Mouse (Mus musculus): Measurements from ENCODE around the gene Hs6st3.

The Hs6st3 gene

DNA sequence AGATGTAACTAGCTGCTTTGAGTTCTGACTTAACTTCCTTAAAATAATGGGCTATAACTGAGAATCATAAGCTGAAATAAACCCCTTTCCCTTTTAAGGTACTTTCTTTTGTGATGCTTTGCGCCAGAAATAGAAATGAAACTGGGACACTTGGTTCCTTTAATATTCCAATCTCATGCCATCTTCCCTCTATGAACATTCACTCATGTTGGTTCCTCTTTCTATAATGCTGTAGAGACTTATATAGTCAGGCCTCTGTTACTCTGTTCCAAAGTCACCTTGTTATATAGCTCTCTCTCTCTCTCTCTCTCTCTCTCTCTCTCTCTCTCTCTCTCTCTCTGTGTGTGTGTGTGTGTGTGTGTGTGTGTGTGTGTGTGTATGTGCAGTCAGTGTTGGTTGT is 504.7 kb downstream of the Hs6st3 start:
- no peak for DNase-seq (ENCODE audit: low spot score)

DNA sequence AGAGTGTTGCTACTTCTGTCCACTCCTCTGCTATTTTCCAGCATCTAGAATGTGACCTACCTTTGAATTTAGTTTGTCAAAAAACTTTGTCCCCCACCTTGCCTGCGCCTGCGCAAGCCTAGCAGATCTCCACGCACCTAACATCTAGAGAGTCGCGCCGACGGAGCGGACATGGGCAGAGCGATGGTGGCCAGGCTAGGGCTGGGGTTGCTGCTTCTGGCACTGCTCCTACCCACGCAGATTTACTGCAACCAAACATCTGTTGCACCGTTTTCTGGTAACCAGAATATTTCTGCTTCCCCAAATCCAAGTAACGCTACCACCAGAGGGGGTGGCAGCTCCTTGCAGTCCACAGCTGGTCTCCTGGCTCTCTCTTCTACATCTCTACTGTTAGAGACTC is 505.7 kb downstream of the Hs6st3 start:
- no peak for DNase-seq (ENCODE audit: low spot score)

DNA sequence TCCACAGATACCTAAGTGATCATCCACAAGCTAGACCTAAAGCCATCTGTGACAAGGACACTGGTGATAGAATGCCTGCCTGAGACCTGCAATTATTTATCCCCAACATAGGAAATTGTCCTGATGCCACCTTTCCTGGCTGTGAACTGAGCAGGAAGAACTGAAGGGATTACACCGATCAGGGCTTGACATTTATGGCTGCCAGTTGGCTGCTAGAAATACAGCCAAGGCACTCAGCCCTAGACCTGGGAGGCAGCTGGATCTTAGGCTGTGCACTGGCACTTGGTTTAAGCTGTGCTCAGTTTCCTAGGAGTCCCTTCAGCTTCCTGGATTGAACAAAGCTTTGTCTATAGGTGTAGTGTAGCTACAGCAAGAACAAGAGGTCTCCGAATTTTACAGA is 518.8 kb downstream of the Hs6st3 start:
- DNase-seq (ENCODE audit: low spot score), result no peak

DNA sequence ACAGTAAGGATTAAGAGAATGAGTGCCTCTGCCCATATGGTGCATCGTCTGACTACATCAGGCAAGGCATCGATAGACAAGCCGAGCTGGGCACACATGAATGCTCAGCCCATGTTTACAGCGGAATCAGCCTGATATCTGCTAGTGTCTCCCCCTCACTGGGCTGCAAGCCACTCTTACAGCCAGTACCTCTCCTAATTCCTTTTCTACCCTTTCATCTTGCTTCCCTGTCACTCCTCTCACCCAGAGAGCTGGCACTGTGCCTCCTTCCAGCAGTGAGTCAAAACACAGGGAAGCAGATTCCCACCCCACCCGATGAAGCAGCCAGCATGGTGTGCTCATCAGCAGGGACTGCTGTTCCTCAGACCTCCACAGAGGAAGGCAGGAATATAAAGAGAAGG is 527.6 kb downstream of the Hs6st3 start:
- DNase-seq (ENCODE audit: low spot score), result peak; percentile 55

DNA sequence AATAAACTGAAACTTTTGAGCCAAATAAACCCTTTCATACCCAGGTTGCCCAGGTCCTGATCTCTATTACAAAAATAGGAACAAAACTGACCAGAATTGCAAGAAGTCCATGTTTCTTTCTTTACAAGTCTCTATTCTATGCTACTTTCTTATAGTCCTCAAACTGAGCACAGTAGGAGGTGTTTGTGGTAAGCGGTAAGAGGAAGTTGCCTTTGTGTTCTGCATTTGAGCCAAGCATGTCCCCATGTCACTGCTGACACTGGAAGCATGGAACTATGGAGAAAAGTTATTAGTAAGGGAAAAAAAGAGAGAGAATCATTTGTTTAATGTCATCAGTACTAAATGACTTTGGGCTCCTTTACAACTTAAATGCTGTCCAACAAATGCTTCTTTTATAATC is 529.3 kb downstream of the Hs6st3 start:
- no peak for DNase-seq (ENCODE audit: low spot score)

DNA sequence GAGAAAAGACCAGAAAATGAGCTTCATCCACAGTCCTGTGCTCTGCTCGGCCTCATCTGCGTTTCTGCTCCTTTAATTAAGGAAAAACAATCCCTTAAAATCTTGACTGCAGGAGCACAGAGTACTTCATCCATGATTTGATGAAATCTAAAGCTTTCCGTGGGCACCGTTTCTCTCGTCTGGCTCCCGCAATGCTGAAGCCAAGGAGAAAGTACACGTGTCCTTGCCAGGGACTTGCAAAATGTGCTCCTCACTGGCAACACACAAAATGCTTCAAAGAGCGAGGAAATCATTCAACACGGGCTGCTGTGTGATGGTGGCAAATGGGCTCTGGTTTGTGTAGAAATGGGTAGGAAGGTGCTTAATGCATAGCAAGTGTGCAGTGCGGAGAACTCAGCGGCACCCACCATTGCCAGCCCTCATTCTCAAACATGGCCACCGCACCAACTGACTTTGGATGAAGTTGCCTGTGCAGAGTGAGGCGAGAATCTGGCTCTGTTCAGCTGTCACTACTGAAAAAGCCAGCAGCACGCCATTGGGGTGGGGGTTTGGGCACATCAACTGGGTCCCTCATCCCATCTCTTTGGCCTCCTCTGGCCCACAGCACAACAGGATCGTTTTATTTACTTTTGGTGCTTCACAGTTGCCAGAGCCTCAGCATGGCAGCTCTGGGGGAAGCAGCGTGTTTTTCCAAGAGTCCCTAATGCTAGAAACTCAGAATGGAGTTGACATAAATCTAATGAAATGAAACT is 532.9 kb downstream of the Hs6st3 start:
- no peak for DNase-seq (ENCODE audit: low spot score)

DNA sequence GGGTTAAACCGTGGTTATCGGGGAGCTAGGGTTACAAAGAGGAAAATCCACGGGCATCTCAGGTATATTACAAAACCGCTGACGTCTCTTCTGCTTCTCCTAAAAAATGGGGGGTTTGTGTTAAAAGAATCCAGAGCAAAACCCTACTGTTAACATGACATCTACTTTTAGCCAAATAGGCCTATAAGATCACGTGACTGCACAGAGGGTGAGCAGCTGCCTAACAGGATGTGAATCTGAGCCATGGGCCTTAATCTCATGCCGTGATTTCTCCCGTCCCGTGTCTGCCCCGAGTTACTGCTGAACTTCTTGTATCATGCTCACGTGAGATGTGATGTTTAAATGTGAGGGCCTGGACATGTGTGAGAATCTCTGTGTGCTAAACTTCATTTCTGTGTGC is 540.4 kb downstream of the Hs6st3 start:
- no peak for DNase-seq (ENCODE audit: low spot score)

DNA sequence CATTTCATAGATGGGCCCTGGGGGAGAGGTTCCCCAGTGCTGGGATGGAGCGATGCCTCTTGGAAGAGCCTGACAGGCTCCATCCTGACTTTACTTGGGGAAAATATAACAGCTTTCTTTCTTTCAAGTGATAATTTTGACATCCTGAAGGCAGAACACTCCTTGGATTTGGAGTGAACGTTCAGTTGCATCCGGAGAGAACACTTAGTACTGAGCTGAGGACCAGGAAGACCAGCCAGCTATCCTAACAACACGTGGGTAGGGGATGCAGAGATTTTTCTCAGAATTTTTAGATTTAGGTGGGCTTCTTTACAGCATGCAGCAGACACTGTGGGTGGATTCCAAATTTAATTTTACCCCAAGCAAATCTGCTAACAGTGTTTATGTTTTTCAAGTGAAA is 541.9 kb downstream of the Hs6st3 start:
- DNase-seq (ENCODE audit: low spot score), result no peak

DNA sequence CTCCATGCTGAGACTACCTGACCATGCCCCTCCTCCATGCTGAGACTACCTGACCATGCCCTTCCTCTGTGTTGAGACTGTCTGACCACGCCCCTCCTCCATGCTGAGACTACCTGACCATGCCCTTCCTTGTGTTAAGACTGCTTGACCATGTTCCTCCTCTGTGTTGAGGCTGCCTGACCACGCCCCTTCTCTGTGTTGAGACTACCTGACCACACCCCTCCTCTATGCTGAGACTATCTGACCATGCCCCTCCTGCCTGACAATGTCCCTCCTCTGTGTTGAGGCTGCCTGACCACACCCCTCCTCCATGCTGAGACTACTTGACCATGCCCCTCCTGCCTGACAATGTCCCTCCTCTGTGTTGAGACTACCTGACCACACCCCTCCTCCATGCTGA is 549.7 kb downstream of the Hs6st3 start:
- DNase-seq (ENCODE audit: low spot score), result no peak

DNA sequence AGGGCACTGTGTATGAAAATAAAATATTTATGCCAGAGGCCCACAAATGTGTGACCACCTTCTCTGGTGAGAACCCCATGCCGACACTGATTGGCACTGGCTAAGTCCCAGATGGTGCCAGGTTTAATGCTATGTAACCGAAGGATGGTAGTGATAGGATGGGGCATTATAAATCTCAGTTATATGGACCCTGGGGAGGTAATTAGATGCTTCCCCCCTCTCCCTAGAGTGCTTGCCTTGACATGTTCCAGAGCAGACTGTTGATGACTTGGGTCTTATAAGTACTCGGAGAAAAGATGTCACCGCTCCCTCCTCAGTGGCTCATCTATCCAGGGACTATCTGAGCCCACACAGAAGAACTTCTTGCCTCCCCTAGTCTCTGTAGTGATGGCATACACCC is 561.8 kb downstream of the Hs6st3 start:
- no peak for DNase-seq (ENCODE audit: low spot score)

DNA sequence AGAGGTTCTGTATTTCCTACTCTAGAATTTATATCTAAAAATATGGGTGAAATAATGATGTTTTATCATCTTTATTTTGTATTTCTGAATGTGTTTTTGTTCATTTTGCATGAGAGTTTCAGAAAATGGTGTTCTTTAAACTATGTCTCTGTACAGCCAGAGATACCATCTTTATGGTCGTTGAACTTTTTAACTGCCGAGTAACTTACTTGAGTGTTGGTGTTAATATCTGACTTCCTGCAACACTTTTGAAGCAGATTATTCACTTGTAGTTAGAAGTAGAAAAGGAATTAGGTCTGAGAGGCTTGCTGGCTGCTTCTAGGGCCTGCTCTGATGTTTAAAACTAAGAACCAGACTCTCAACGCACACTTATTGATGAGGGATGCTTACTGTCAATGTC is 576.6 kb downstream of the Hs6st3 start:
- DNase-seq (ENCODE audit: low spot score), result no peak

DNA sequence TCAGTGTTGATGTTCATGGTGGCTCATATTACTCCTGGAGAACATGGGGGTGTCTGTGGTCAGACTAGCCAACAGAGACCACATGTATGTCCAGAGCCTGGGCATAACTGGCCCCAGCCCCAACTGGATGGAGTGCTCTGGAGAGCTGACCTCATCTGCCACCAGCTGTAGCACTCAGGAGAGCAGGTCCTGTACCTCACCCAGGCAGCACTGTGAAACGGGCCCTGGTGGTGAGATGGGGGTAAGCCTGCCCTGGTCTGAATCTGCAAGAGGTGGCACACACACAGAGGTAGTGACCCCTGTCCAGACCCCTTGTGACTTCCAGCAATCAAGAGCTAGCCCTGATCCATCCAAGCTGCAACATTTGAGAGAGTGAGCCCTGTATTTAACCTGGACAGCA is 579.2 kb downstream of the Hs6st3 start:
- no peak for DNase-seq (ENCODE audit: low spot score)

DNA sequence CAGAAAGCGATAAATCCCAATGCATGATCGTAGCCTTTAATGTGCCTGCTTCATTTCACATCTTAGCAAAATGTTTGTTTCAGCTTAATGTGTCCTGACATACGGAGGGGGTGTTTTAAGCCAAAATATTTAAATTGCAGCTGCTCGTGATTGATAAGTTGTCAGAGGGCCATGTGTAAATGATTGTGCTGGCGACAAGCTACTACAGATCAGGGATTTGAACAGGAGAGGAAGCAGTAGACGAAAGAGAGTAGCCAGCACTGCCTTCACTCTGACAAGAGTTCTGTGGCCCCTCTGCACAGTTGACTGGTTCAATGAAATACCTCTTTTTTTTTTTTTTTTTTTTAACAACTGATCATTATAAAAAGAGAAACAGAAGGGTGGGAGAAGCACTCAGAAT is 587.0 kb downstream of the Hs6st3 start:
- DNase-seq (ENCODE audit: low spot score), result no peak

DNA sequence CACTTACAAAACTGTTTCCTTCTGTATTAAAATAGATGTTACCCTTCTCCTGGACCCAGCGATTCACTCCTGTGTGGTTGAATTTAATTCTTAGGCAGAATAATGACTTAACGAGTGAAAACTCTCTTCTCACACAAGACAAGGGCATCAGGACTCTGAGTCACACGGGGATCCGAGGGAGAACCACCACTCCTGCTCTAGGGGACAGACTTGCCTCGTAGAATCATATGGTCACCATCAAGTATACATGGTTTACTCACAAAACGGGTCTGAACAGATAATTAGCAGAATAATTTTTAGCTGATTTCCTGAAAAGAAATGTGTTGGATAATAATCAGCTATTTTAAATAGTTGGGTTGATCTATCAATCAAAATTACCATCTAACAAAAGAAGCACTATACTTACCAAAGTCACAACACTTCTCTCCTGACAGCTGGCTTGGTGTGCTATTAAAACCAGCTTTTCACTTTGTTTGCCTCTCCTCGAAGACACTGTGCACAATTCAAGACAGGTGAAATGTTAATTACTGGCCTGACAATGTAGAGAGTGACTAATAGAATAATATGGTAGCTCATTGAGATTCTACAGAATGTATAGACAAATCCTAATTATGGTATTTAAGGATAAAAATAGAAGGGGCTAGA is 593.4 kb downstream of the Hs6st3 start:
- DNase-seq (ENCODE audit: low spot score), result no peak

DNA sequence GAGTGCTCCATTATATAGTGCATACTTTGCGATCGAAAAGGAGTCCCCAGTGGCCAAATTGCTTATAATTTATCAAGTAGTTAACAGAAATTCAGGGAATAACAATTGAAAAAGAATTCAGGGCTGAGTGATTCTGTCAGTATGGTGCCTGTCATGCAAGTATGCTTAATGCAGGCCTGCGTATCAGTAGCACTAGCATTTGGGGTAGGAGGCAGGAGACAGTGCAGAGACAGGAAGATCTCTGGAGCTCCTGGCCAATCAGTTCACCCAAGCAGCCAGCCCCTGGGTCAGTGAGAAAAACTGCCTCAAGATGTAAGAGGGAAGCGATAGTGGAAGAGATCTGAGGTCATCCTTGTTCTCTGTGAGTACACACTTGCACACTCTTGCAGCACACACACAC is 594.1 kb downstream of the Hs6st3 start:
- DNase-seq (ENCODE audit: low spot score), result no peak

DNA sequence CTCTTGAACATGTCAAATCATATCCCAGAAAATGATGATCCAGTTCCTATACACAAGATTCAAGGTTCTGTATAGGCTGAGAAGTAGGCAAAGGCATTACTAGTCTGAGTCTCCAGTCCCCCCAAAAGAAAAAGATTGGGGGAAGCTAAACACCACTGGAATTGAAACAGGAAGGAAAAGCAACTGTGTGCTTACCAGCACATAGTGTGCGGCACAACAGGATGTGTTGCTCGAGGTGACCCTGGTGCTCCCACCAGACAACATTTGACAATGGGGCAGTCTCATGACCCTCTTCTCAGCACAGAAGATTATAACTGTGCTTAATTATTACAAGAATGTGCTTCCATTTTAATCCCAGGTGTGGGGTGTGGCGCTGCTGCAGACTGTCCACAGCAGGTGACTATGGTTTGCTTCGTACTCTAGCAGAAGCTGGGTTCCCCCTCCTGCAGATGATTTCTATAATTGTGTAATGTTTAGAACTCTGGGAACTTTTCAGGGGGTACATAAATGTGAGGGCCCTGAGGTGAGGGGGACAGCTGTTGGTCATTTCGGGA is 599.3 kb downstream of the Hs6st3 start:
- DNase-seq (ENCODE audit: low spot score), result no peak

DNA sequence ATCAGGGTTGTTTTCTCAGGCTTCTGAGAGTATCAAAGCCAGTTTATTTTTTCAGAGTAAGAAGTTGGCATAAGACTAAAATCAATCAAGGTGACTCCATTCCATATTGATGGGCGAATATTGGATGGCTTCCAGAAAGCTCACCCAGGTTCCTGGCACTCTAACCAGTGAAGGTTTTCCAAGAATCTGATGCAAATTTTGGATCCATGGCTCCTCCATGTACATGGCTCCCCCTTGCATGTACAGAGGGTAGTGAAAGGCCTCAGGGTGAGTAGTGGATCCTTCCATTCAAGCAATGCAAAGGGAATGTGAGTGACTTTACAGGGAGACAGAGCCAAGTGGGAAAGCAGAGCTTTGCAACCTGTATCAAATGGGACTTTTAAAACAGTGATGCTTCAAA is 603.6 kb downstream of the Hs6st3 start:
- DNase-seq (ENCODE audit: low spot score), result no peak

DNA sequence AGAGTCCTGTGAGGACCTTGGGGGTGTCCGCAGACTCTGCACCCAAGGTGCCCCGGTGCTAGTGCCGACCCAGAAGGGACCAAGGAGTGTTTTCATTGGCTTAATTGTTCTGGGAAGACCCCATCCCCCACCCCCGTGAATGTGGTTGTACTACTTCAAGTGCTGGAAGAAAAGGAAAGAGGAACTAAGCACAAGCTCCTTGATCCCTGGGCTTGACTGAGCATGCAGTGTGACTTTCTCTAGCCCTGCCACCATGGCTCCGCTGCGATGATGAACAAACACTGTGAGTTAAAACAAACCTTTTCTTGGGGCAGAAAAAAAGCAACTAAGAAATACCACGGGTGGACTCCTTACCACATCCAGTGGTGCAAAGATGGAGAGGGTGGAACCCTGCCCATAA is 623.2 kb downstream of the Hs6st3 start:
- no peak for DNase-seq (ENCODE audit: low spot score)

DNA sequence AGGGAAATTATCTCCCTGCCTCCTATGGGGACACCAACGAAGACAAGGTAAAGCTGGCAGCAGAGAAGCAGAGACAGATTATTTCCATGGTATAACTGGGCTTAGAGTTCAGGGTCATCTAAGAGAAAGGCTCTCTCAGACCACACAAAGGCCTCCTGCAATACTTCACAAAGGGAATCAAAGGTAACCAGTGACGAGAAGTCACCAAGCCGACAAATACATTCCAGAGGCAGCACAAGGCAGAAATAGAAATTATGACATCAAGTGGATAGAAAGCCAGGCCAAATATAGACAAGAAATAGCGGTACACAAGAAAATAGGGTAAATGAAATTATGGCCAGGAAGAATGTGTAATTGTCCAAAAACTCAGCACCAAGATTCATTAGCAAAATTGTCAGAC is 633.9 kb downstream of the Hs6st3 start:
- no peak for DNase-seq (ENCODE audit: low spot score)

DNA sequence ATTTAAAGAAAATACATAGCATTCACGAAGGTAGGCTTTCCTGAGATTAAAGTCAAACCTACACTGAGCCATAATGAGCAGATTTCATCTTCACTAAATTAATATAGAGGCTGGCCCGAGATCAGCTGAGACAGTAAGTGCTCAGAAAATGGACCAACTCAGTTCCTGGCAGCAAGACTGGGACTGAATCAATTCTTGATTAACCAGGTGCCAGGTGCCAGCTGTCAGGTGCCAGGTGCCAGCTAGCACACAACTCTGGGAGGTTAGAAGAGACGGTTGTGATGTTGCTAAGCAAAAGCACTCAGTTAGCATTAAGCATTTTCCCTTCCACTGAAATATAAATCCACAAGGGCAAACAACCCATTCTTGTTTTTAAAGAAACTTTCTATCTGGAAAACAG is 638.1 kb downstream of the Hs6st3 start:
- DNase-seq (ENCODE audit: low spot score), result no peak

DNA sequence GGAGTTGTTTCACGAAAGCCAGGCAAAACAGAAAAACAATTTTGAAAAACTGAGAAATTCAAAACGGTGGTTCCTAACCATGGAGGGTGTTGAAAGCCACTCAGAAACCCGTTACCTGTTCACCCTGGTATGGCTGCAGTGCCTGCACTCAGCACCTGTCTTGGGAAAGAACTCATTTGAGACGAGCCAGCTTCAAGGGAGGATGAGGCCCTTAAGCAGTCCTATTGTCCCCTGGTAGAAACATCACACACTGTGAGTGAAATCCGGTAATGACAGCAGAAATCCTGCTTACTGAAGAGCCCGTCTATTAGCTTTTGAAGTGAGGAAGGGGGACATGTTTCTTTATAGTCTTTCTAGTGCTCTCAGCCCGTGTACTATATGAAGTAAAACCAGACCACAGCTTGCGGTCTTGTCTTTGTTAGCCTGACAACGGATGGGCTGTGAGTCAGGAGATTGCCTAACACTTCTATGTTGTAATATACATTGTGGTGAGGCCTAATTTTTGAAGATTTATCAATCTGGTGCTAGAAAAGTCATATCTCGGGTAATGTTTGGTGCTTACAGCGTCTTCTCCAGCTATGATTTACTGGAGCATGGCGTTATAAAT is 641.9 kb downstream of the Hs6st3 start:
- DNase-seq (ENCODE audit: low spot score), result no peak

DNA sequence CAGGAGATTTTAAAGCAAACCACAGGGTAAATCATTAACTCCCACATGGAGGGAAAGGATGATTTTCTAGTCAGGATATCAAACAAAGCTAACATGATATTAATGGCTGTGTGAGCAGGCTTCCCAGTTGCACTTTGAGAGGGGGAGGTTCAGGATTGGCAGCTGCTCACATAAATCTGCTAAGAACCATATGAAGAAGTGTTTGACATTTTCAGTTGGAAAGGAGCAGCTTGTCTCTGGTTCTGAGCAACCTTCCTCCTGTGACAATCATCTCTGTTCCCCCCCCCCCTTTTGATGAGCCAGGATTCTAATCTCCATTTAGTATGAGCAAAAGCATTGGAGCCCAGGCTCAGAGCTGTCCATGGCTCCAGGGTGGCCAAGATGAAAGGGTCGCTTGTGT is 643.0 kb downstream of the Hs6st3 start:
- peak; percentile 49 for DNase-seq (ENCODE audit: low spot score)

DNA sequence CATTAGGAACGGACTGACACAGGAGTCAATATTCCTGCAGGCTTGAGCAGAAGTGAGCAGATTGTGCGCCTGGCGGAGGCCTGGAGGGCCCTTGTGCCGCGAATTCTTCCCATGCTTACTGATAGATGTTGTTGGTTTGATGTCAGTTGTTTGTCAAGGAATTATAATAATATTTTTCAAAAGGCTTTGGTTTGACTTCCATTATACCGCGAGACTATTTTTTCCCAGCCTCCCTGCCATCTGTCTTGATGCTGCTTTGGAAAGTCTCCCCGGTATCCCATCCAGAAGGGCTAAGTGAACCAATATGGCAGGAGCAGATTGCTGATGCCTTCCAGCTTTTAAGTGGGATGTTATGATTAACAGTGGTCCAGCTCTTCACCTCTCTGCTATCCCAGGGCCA is 651.3 kb downstream of the Hs6st3 start:
- DNase-seq (ENCODE audit: low spot score), result peak; percentile 69
